14 mouse cellular contexts compared by ENCODE assay signal in genomic region chr12:105038211-105038610, GRCm38 (mm10). TPM values are rescaled to one million over a fixed set of nuclear protein-coding genes. Genes with fewer than 3 reads are reported as not detected.
DNase-seq lines count a peak whose midpoint lies in the region; ATAC-seq lines count a peak whose summit lies in the region.
"Had no signal": no experiment of that assay in that cellular context is flagged by ENCODE, and none has a peak within 500 bp of the region (broad histone marks: within the 10 kb centered on the region; RNA-seq: fewer than 3 reads in every experiment).

No protein-coding gene starts in this region.

- no peak overlapping the region for H3K4me3 ChIP-seq in embryonic facial prominence, embryonic 13.5 days
- H3K4me3 ChIP-seq in embryonic facial prominence, embryonic 10.5 days = no peak overlapping the region
- peak overlapping the region; percentile 9; the same call in 1 of the 2 replicates for H3K4me3 ChIP-seq in hindbrain, embryonic 10.5 days
- no peak overlapping the region for H3K4me3 ChIP-seq in hindbrain, embryonic 12.5 days
- peak overlapping the region; percentile 97 for H3K4me3 ChIP-seq in liver, embryonic 11.5 days (ENCODE audit: low read depth, low read length)
- H3K4me3 ChIP-seq: hindbrain, embryonic 15.5 days; midbrain, embryonic 10.5 days had no signal

- no peak overlapping the region for H3K4me2 ChIP-seq in embryonic facial prominence, embryonic 13.5 days
- no peak overlapping the region for H3K4me2 ChIP-seq in hindbrain, embryonic 12.5 days (replicated peaks)
- H3K4me2 ChIP-seq in liver, embryonic 11.5 days = peak overlapping the region; percentile 80
- H3K4me2 ChIP-seq: hindbrain, embryonic 15.5 days had no signal

- peak overlapping the region; percentile 11; the same call in 1 of the 2 replicates for H3K9ac ChIP-seq in embryonic facial prominence, embryonic 13.5 days
- H3K9ac ChIP-seq in hindbrain, embryonic 12.5 days = no peak overlapping the region
- H3K9ac ChIP-seq in liver, embryonic 11.5 days (ENCODE audit: low read depth, low read length) = peak overlapping the region; percentile 67
- H3K9ac ChIP-seq: hindbrain, embryonic 15.5 days had no signal

- peaks cover 32% of the 10 kb centered on the region for H3K36me3 ChIP-seq in embryonic facial prominence, embryonic 13.5 days
- peaks cover 61% of the 10 kb centered on the region for H3K36me3 ChIP-seq in embryonic facial prominence, embryonic 10.5 days (replicated peaks)
- H3K36me3 ChIP-seq in hindbrain, embryonic 10.5 days = peaks cover 43% of the 10 kb centered on the region
- peaks cover 29% of the 10 kb centered on the region for H3K36me3 ChIP-seq in hindbrain, embryonic 12.5 days
- peaks cover 40% of the 10 kb centered on the region for H3K36me3 ChIP-seq in liver, embryonic 11.5 days (ENCODE audit: control insufficient read depth, insufficient read depth, low read length)

- WGBS in embryonic facial prominence, embryonic 13.5 days = 84% methylated on average over 11 of the region's 11 CpGs
- 84% methylated on average over 11 of the region's 11 CpGs for WGBS in embryonic facial prominence, embryonic 10.5 days
- 91% methylated on average over 11 of the region's 11 CpGs for WGBS in hindbrain, embryonic 10.5 days
- 91% methylated on average over 11 of the region's 11 CpGs for WGBS in hindbrain, embryonic 12.5 days
- 70% methylated on average over 11 of the region's 11 CpGs for WGBS in liver, embryonic 11.5 days

- no peaks in the 10 kb centered on the region for H3K9me3 ChIP-seq in embryonic facial prominence, embryonic 13.5 days
- H3K9me3 ChIP-seq in embryonic facial prominence, embryonic 10.5 days = no peaks in the 10 kb centered on the region
- H3K9me3 ChIP-seq in hindbrain, embryonic 10.5 days = no peaks in the 10 kb centered on the region
- no peaks in the 10 kb centered on the region for H3K9me3 ChIP-seq in hindbrain, embryonic 12.5 days (replicated peaks)
- H3K9me3 ChIP-seq in liver, embryonic 11.5 days (ENCODE audit: control insufficient read depth, low read length) = no peaks in the 10 kb centered on the region
- H3K9me3 ChIP-seq: hindbrain, embryonic 15.5 days; midbrain, embryonic 10.5 days had no signal

- H3K27me3 ChIP-seq in embryonic facial prominence, embryonic 13.5 days = no peaks in the 10 kb centered on the region
- H3K27me3 ChIP-seq in embryonic facial prominence, embryonic 10.5 days (replicated peaks; ENCODE audit: low read depth, poor library complexity, severe bottlenecking) = no peaks in the 10 kb centered on the region
- no peaks in the 10 kb centered on the region for H3K27me3 ChIP-seq in hindbrain, embryonic 10.5 days (ENCODE audit: insufficient read depth, poor library complexity, severe bottlenecking)
- no peaks in the 10 kb centered on the region for H3K27me3 ChIP-seq in hindbrain, embryonic 12.5 days
- H3K27me3 ChIP-seq in liver, embryonic 11.5 days (replicated peaks; ENCODE audit: control insufficient read depth, insufficient read depth, low read length) = no peaks in the 10 kb centered on the region
- H3K27me3 ChIP-seq: hindbrain, embryonic 15.5 days had no signal

- H3K4me1 ChIP-seq in embryonic facial prominence, embryonic 13.5 days = peaks cover 32% of the 10 kb centered on the region
- H3K4me1 ChIP-seq in embryonic facial prominence, embryonic 10.5 days = peaks cover 40% of the 10 kb centered on the region
- peaks cover 39% of the 10 kb centered on the region for H3K4me1 ChIP-seq in hindbrain, embryonic 10.5 days (replicated peaks)
- H3K4me1 ChIP-seq in hindbrain, embryonic 12.5 days = peaks cover 36% of the 10 kb centered on the region
- H3K4me1 ChIP-seq in liver, embryonic 11.5 days (replicated peaks; ENCODE audit: control insufficient read depth, insufficient read depth, low read length) = peaks cover 66% of the 10 kb centered on the region

- no peak for DNase-seq in embryonic facial prominence, embryonic 10.5 days (ENCODE audit: low spot score)
- DNase-seq in hindbrain, embryonic 10.5 days (ENCODE audit: low spot score) = no peak
- DNase-seq in adrenal gland, postnatal 36 days = peak; percentile 74 to 79
- DNase-seq in liver, embryonic 11.5 days (ENCODE audit: low spot score) = no peak
- DNase-seq in frontal cortex, adult 2 months (ENCODE audit: extremely low spot score in 1 of 2, low spot score in 1 of 2) = no peak
- DNase-seq in thymus, postnatal 25 days = no peak
- DNase-seq: B cell, adult 2 months; cerebellum, adult 9-10 months; heart, adult 18-20 months; layer of hippocampus, adult 9-11 months had no signal

- ATAC-seq in embryonic facial prominence, embryonic 13.5 days (ENCODE audit: insufficient number of reproducible peaks, insufficient read depth, low FRiP score, low TSS enrichment, low read depth) = no peak
- no peak for ATAC-seq in hindbrain, embryonic 12.5 days (ENCODE audit: low FRiP score)
- ATAC-seq in liver, embryonic 11.5 days (replicated peaks; ENCODE audit: low FRiP score) = no peak

- no peak overlapping the region for H3K27ac ChIP-seq in embryonic facial prominence, embryonic 13.5 days
- no peak overlapping the region for H3K27ac ChIP-seq in embryonic facial prominence, embryonic 10.5 days (replicated peaks)
- peak overlapping the region; percentile 40; the same call in 1 of the 2 replicates for H3K27ac ChIP-seq in hindbrain, embryonic 10.5 days
- no peak overlapping the region; the same call in 1 of the 2 replicates for H3K27ac ChIP-seq in hindbrain, embryonic 12.5 days
- peak overlapping the region; percentile 97 for H3K27ac ChIP-seq in liver, embryonic 11.5 days (ENCODE audit: low read depth, low read length)
- H3K27ac ChIP-seq: hindbrain, embryonic 15.5 days; midbrain, embryonic 10.5 days had no signal

RNA-seq across cellular contexts. Expression of gene Glrx5, which starts 5.7 kb away (rescaled TPM):
- 149 and 158 TPM in 2 replicates for polyA plus RNA-seq in embryonic facial prominence, embryonic 13.5 days (2015; fragmentation: Nextera tagmentation; extraction: Ambion mirVana)
- 218 and 234 TPM in 2 replicates for polyA plus RNA-seq in embryonic facial prominence, embryonic 10.5 days (2016; fragmentation: Nextera tagmentation; extraction: Ambion mirVana)
- polyA plus RNA-seq in hindbrain, embryonic 10.5 days (2016; fragmentation: Nextera tagmentation; extraction: Ambion mirVana) = 230 and 235 TPM in 2 replicates
- polyA plus RNA-seq in hindbrain, embryonic 12.5 days (2016; fragmentation: Nextera tagmentation; extraction: Ambion mirVana) = 149 and 157 TPM in 2 replicates
- total RNA-seq in adrenal gland, postnatal 36 days (2021) = 100 to 1,000 TPM; 159 to 254 TPM
- polyA plus RNA-seq in liver, embryonic 11.5 days (2014; fragmentation: Nextera tagmentation; extraction: Ambion mirVana) = 610 and 611 TPM in 2 replicates
- 56.0 and 67.3 TPM in 2 replicates for polyA plus RNA-seq in frontal cortex, adult 2 months (2012; rRNA removed)

RNA-seq across cellular contexts. Expression of gene Syne3, which starts 28.6 kb away (rescaled TPM):
- 1.3 and 1.6 TPM in 2 replicates for polyA plus RNA-seq in embryonic facial prominence, embryonic 13.5 days (2015; fragmentation: Nextera tagmentation; extraction: Ambion mirVana)
- 0.24 and 0.26 TPM in 2 replicates for polyA plus RNA-seq in embryonic facial prominence, embryonic 10.5 days (2016; fragmentation: Nextera tagmentation; extraction: Ambion mirVana)
- 0.09 and 0.15 TPM in 2 replicates for polyA plus RNA-seq in hindbrain, embryonic 10.5 days (2016; fragmentation: Nextera tagmentation; extraction: Ambion mirVana)
- polyA plus RNA-seq in hindbrain, embryonic 12.5 days (2016; fragmentation: Nextera tagmentation; extraction: Ambion mirVana) = 0.21 and 0.47 TPM in 2 replicates
- 10 to 100 TPM; 16.5 to 18.2 TPM for total RNA-seq in adrenal gland, postnatal 36 days (2021)
- 1.4 and 1.8 TPM in 2 replicates for polyA plus RNA-seq in liver, embryonic 11.5 days (2014; fragmentation: Nextera tagmentation; extraction: Ambion mirVana)
- 0.76 and 0.92 TPM in 2 replicates for polyA plus RNA-seq in frontal cortex, adult 2 months (2012; rRNA removed)

Comparison
In these comparisons a context has a peak if more than half of its experiments do, and no peak if none do; other contexts are left out.
1. H3K27ac ChIP-seq: peak in hindbrain, embryonic 10.5 days (single experiment) and liver, embryonic 11.5 days (single experiment); none in embryonic facial prominence, embryonic 13.5 days (single experiment), embryonic facial prominence, embryonic 10.5 days (single experiment) and hindbrain, embryonic 12.5 days (single experiment).
2. H3K4me3 ChIP-seq: peak in hindbrain, embryonic 10.5 days (single experiment) and liver, embryonic 11.5 days (single experiment); none in embryonic facial prominence, embryonic 13.5 days (single experiment), embryonic facial prominence, embryonic 10.5 days (single experiment) and hindbrain, embryonic 12.5 days (single experiment).
3. DNase-seq: peak in adrenal gland, postnatal 36 days (2 of 2); none in embryonic facial prominence, embryonic 10.5 days (single experiment), hindbrain, embryonic 10.5 days (single experiment), liver, embryonic 11.5 days (single experiment), frontal cortex, adult 2 months (0 of 2) and thymus, postnatal 25 days (single experiment).